Mouse (Mus musculus) left cerebral cortex, adult 2 months (tissue): ENCODE results near the gene Ctcf. TPM values are rescaled to one million over a fixed set of nuclear protein-coding genes. Genes with fewer than 3 reads are reported as not detected.

Experiments
- DNase-seq, 2 experiments: peaks; one replicate each; pipeline ENCODE4 v3.0.0; 2021 to 2022; ENCODE audit warnings: low spot score in 2 of 2, mixed read lengths in 1 of 2; ENCODE audit errors: extremely low spot score in 1 of 2
- H3K27ac ChIP-seq: fragments of 200-600 bp; 2 replicates; pipeline ENCODE4 v1.8.1; 2022
- H3K4me3 ChIP-seq: fragments of 200-600 bp; 2 replicates; pipeline ENCODE4 v1.8.1; 2022
- CTCF ChIP-seq: fragments of 200-600 bp; IDR thresholded peaks from 2 replicates; pipeline ENCODE4 v1.8.1; 2022; ENCODE audit warnings: antibody characterized with exemption, mild to moderate bottlenecking, moderate library complexity
- intact Hi-C: fragments of 180-260 bp; cut with DNase I; formaldehyde crosslinking; loops from one replicate; pipeline ENCODE4 v1.15.1; 2025
- total RNA-seq, 2 experiments: library from RNA; stranded (reverse); gene quantifications; 2 replicates each; pipeline ENCODE4 v1.2.3; 2021

Gene Ctcf
- total RNA-seq, 2 experiments from 2014 or later: 67.4 to 70.2 TPM

DNA sequence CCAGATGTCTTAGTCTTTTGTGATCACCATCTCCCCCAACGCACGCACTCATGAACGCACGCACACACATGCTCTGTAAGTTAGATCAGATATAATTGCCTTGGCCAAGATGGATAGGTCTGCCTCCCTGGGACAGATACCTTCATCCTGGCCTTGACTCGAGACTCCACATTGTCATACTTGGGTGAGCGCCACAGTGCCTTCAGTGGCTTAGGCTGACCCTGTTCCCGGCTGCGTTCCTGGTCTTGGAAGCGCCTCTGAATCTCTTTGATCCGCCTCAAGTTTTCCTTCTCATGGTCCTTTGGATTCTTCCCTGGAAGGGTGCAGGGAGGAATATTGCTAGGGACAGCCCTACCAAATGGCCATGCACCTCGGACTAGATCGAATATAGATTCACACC lies 70.1 kb downstream of the Ctcf start:
- intact Hi-C loops: no loop called here
- TF ChIP-seq CTCF: no peak
- no peak overlapping the region for H3K4me3 ChIP-seq
- no peak for DNase-seq
- no peak overlapping the region for H3K27ac ChIP-seq

GRCm38 (mm10) chr8:105707498-105708403 lies 71.4 kb downstream of the Ctcf start, which contains the start of the genes 4933405L10Rik and Enkd1:
TSS of gene 4933405L10Rik (plus strand) at chr8:105707655.
TSS of gene Enkd1 (minus strand) at chr8:105708210.
- no peak within 1 kb of the TSS for H3K27ac ChIP-seq
- intact Hi-C loops: no loop called here
- peak within 1 kb of the TSS; percentile 87 for H3K4me3 ChIP-seq
- peak; percentile 80 to 83 for DNase-seq
- no peak for TF ChIP-seq CTCF

DNA sequence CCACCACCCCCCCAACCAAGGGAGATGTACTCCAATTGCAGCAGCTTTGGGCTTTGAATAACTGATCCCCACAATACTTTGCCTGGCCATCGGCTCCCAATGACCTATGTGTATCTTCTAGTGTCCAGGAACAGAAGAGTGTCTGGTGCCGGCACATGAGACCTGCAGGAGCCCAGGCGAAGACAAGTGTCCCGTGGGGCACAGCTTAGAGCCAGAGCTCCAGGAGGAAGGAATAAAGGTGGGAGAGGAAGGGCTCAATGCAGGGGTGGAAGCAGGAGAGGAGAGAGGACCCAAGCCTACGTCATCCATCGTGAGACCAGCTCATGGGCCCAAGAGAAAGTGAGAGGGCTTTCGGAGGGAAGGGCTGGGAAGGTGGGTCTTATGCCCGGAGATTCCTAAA lies 72.3 kb downstream of the Ctcf start:
- intact Hi-C loops: no loop called here

DNA sequence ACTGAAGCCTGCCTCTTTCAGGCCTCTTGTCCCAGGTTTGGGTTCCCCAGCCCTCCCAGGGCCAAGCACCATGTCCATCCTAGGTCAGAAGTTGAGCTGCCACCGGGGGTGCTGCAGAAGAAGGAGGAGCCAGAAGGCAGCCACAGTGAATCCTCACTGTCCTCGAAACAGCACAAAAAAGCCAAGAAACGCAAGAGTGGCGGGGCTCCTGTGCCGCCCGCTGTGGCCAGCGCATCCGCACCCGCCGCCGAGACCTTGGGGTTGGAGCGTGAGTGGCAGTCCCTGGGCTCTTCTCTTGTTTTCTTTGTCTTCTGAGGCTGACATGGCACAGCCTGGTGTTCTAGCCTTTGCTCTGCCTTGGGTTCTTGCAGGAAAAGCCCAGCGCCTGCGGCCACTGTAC lies 72.9 kb downstream of the Ctcf start:
- no peak for TF ChIP-seq CTCF
- no peak overlapping the region for H3K27ac ChIP-seq
- no peak for DNase-seq
- intact Hi-C loops: no loop called here
- no peak overlapping the region for H3K4me3 ChIP-seq

More for the DNA sequence above, 72.3 kb downstream of the Ctcf start:
- DNase-seq: no peak
- Histone ChIP-seq H3K4me3 (no peak overlapping the region), H3K27ac (no peak overlapping the region)
- no peak for TF ChIP-seq CTCF

DNA sequence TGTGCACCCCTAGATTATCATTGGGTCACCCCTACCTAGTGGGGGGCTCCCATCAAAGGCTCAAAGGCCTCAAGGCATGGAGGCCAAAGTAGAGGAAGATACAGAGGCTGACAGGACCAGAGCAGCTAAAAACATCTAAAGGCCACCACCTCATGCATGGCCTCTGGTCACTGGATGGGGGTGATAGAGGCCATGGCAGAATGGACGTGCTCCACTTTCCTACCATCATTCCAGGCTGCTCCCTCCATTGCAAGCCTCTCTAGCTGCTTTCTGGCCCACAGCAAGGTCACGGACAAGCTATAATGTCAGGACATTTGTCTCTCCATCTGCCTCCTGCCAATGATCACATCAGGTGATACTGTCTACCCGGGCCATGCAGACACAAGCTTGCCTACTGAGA lies 75.9 kb downstream of the Ctcf start:
- intact Hi-C loops: loop anchor here (5.0 kb wide), 4 partner anchors 65 to 310 kb away; partner anchors contain the start of gene Cenpt
- Histone ChIP-seq H3K4me3 (no peak overlapping the region), H3K27ac (no peak overlapping the region)
- TF ChIP-seq CTCF: no peak
- no peak for DNase-seq

DNA sequence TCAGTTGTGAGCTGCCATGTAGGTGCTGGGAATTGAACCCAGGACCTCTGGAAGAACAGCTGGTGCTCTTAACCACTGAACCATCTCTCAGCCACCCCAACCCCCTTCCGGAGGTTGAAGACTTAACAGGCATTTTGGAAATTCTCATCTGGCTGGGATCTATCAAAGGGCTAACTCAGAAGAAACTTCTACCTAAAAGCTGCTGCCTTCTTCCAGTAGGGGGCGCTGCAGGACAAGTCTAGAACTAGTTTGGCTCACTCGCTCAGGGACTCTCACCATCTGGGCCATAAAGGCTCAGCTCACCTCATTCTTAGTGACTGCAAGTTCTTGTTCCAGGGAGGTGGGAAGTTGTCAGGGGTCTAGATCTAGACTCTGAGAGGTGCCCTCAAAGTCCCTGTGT lies 77.8 kb downstream of the Ctcf start:
- Histone ChIP-seq H3K4me3 (no peak overlapping the region), H3K27ac (no peak overlapping the region)
- DNase-seq: peak; percentile 73 to 81
- intact Hi-C loops: loop anchor here (1.0 to 5.0 kb wide), 5 partner anchors 63 to 308 kb away; partner anchors contain the start of gene Cenpt
- peak; percentile 82 for TF ChIP-seq CTCF

- intact Hi-C loops: no loop called here
- Histone ChIP-seq H3K27ac (no peak overlapping the region), H3K4me3 (no peak overlapping the region)
- no peak for TF ChIP-seq CTCF
- no peak for DNase-seq
These were observed 78.7 kb downstream of the Ctcf start for GRCm38 (mm10) chr8:105715042-105715441.

DNA sequence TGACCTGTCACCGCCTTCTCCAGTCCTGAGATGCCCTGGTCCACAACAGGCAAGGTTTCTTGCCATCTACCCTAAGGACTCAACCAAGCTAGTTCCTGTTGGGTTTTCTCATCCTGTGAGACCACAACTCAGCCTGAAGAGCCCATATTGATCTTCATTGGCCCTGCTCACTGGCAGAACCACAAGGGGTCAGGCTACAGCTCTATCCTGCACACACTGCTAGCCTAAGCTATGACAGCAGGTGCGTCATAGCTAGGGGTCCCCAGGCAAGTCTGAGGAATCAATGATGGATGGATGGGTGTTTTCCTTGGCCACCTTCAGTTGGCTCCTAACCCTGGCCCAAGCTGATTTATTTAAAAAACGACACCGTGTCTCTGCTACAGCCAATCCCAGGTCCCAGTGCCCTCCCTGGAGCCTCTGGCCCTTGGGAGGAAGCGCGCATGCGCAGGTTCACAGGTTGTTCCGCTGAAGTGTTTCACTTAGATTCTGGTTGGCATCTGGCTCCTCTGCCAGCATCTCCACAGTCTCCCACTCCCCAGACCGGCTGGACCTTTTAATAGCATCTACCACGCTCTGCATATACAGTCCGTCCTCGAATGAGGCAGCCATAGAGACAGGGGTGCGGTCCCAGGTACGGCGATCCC lies 80.1 kb downstream of the Ctcf start:
- no peak overlapping the region for H3K27ac ChIP-seq
- H3K4me3 ChIP-seq: no peak overlapping the region
- intact Hi-C loops: no loop called here
- DNase-seq: no peak
- no peak for TF ChIP-seq CTCF

DNA sequence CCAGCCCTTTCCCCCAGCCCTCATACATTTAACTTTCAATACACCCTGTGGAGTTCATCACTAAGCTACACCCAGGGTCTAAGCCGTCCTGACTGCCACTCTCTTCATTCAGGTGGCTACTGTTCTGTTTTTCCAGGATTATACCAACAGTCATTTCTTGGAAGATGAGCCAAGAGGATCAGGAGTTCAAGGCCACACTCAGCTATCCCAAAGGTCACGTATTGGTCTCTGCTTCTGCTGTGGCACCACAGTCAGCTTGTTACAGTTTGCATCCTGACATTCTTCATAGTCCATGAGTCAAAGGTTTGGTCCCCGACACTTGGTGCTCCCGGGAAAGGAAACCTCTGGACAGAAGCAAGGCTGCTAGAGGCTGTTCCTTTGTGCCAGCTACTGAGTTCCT lies 83.3 kb downstream of the Ctcf start:
- no peak for TF ChIP-seq CTCF
- H3K4me3 ChIP-seq: no peak overlapping the region
- DNase-seq: no peak
- intact Hi-C loops: no loop called here
- no peak overlapping the region for H3K27ac ChIP-seq

DNA sequence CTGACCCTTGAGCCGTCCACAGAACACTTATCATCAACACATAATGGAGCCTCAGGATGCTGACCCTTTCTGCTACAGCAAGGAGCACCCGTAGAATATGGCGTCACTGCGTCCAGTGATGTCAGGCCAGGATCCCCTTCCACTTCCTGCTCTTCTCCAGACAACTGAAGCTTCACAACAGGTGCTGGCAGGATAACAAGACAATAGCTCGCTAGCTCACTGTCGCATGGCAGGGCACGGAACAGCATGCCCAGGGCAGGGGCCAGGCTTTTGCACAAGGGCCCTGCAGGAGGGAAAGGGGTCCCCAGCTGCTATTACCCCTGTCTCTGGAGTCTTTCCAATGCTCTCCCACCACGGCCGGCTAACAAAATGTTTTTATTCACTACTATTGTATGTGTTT lies 86.5 kb downstream of the Ctcf start:
- DNase-seq: no peak
- TF ChIP-seq CTCF: no peak
- intact Hi-C loops: no loop called here

DNA sequence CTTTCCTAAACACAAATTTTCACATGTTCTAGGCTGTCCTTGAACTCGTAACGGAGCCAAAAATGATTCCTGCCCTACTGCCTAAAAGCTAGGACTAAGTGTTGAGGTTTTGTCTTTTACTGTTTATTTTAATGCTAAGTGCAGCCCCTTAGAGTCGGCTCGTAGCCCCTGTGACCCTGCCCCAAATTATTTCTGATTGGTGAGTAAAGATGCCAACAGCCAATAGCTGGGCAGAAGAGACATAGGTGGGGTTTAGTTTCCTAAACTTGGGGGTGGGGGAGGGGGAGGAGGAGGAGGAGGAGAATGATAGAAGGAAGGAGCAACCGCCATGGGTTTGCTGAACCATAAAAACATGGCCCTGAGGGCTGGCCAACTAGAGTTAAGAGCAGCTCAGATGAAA lies 89.4 kb downstream of the Ctcf start:
- DNase-seq: no peak
- Histone ChIP-seq H3K27ac (no peak overlapping the region), H3K4me3 (no peak overlapping the region)
- TF ChIP-seq CTCF: no peak
- intact Hi-C loops: no loop called here

More for the DNA sequence above, 86.5 kb downstream of the Ctcf start:
- Histone ChIP-seq H3K27ac (no peak overlapping the region), H3K4me3 (no peak overlapping the region)

GRCm38 (mm10) chr8:105727397-105728124 lies 91.2 kb downstream of the Ctcf start:
- Histone ChIP-seq H3K4me3 (no peak overlapping the region), H3K27ac (peak overlapping the region; percentile 29)
- no peak for DNase-seq
- no peak for TF ChIP-seq CTCF
- intact Hi-C loops: no loop called here
